Mouse (Mus musculus) limb, embryonic 11.5 days (tissue): Measurements from ENCODE around the gene Magi2. TPM values are rescaled to one million over a fixed set of nuclear protein-coding genes. Genes with fewer than 3 reads are reported as not detected.

Source experiments
- ATAC-seq: fragments of 200-750 bp; cut with Nextera tagmentation; 2 replicates; pipeline ENCODE4 v1.8.0; 2017; ENCODE audit warnings: low read depth; ENCODE audit not compliant: insufficient number of reproducible peaks, low FRiP score, low TSS enrichment
- DNase-seq: peaks from one replicate; pipeline ENCODE4 v3.0.0-alpha.2; 2015; ENCODE audit warnings: low spot score
- H3K27ac ChIP-seq: fragments of 300-500 bp; sonication (generic); replicated peaks from 2 replicates; pipeline ENCODE4 v1.5.1; 2014; ENCODE audit warnings: low read depth, mild to moderate bottlenecking, low read length
- H3K27me3 ChIP-seq: fragments of 300-500 bp; sonication (generic); 2 replicates; pipeline ENCODE4 v1.6.1; 2014; ENCODE audit warnings: mild to moderate bottlenecking, low read length, mixed read lengths; ENCODE audit not compliant: control insufficient read depth, insufficient read depth
- H3K36me3 ChIP-seq: fragments of 300-500 bp; sonication (generic); 2 replicates; pipeline ENCODE4 v1.6.1; 2014; ENCODE audit warnings: mild to moderate bottlenecking, low read length, moderate library complexity, mixed read lengths; ENCODE audit not compliant: control insufficient read depth, insufficient read depth
- H3K4me1 ChIP-seq: fragments of 300-500 bp; sonication (generic); 2 replicates; pipeline ENCODE4 v1.6.1; 2014; ENCODE audit warnings: low read length, mixed read lengths; ENCODE audit not compliant: control insufficient read depth, insufficient read depth
- H3K4me2 ChIP-seq: fragments of 300-500 bp; sonication (generic); 2 replicates; pipeline ENCODE4 v1.6.1; 2014; ENCODE audit warnings: low read depth, mild to moderate bottlenecking, moderate library complexity; ENCODE audit not compliant: severe bottlenecking
- H3K4me3 ChIP-seq: fragments of 300-500 bp; sonication (generic); 2 replicates; pipeline ENCODE4 v1.5.1; 2014; ENCODE audit warnings: low read depth, low read length
- H3K9ac ChIP-seq: fragments of 300-500 bp; sonication (generic); 2 replicates; pipeline ENCODE4 v1.6.1; 2014; ENCODE audit warnings: mild to moderate bottlenecking, low read length
- H3K9me3 ChIP-seq: fragments of 300-500 bp; sonication (generic); 2 replicates; pipeline ENCODE4 v1.6.1; 2016; ENCODE audit warnings: low read length; ENCODE audit not compliant: control insufficient read depth
- WGBS: fragments of 180-500 bp; shearing (Covaris S2); extraction: QIAGEN DNeasy Blood & Tissue Kit; methylation state at CpG from one replicate; pipeline ENCODE4 v1.1.7; 2014; 5-methylcytosine and 5-hydroxymethylcytosine counted together
- polyA plus RNA-seq: library from polyadenylated mRNA; unstranded; fragments of >200 nt; fragmentation: Nextera tagmentation; extraction: Ambion mirVana; gene quantifications from 2 replicates; pipeline ENCODE4 v1.2.1, GENCODE M21; 2014

The Magi2 gene
- polyA plus RNA-seq, 1 experiment from 2014 or later: 2.8 TPM

- H3K36me3 ChIP-seq: no peaks in the 10 kb centered on the region
- no peak overlapping the region for H3K4me2 ChIP-seq
- no peaks in the 10 kb centered on the region for H3K27me3 ChIP-seq
- no peak overlapping the region for H3K9ac ChIP-seq
- H3K9me3 ChIP-seq: no peaks in the 10 kb centered on the region
- H3K27ac ChIP-seq: no peak overlapping the region
- ATAC-seq: peak; percentile 87
- 0 out of 2 replicates have a peak, but pooled peaks cover 8% of the 10 kb centered on the region for H3K4me1 ChIP-seq
- WGBS: 12% methylated on average over 7 of the region's 7 CpGs
- H3K4me3 ChIP-seq: no peak overlapping the region
- peak; percentile 71 for DNase-seq
Observed at GRCm38 (mm10) chr5:20603756-20604469, 1377.1 kb downstream of the Magi2 start.

GRCm38 (mm10) chr5:20606497-20606896, 1379.7 kb downstream of the Magi2 start:
- Histone ChIP-seq H3K4me3 (no peak overlapping the region), H3K4me2 (no peak overlapping the region), H3K36me3 (no peaks in the 10 kb centered on the region), H3K27ac (no peak overlapping the region), H3K9ac (no peak overlapping the region), H3K4me1 (0 out of 2 replicates have a peak, but pooled peaks cover 5% of the 10 kb centered on the region), H3K9me3 (no peaks in the 10 kb centered on the region), H3K27me3 (no peaks in the 10 kb centered on the region)
- 90% methylated on average over 5 of the region's 5 CpGs for WGBS
- DNase-seq (no peak), ATAC-seq (no peak)

- no peak overlapping the region for H3K27ac ChIP-seq
- WGBS: 65% methylated on average over 1 of the region's 1 CpGs
- DNase-seq (no peak), ATAC-seq (no peak)
- no peaks in the 10 kb centered on the region for H3K36me3 ChIP-seq
- no peaks in the 10 kb centered on the region for H3K9me3 ChIP-seq
- no peak overlapping the region for H3K4me3 ChIP-seq
- H3K27me3 ChIP-seq: no peaks in the 10 kb centered on the region
- no peak overlapping the region for H3K9ac ChIP-seq
- no peak overlapping the region for H3K4me2 ChIP-seq
- H3K4me1 ChIP-seq: 0 out of 2 replicates have a peak, but pooled peaks cover 4% of the 10 kb centered on the region
Observed at GRCm38 (mm10) chr5:20607503-20607902, 1380.7 kb downstream of the Magi2 start.

GRCm38 (mm10) chr5:20609206-20609935, 1382.5 kb downstream of the Magi2 start:
- 87% methylated on average over 12 of the region's 12 CpGs for WGBS
- H3K27me3 ChIP-seq: no peaks in the 10 kb centered on the region
- H3K36me3 ChIP-seq: no peaks in the 10 kb centered on the region
- peak; percentile 46 for ATAC-seq
- H3K9me3 ChIP-seq: no peaks in the 10 kb centered on the region
- no peaks in the 10 kb centered on the region for H3K4me1 ChIP-seq
- H3K9ac ChIP-seq: no peak overlapping the region
- H3K27ac ChIP-seq: no peak overlapping the region
- no peak overlapping the region for H3K4me3 ChIP-seq
- no peak overlapping the region for H3K4me2 ChIP-seq
- no peak for DNase-seq

- H3K4me2 ChIP-seq: no peak overlapping the region
- no peak for ATAC-seq
- no peaks in the 10 kb centered on the region for H3K4me1 ChIP-seq
- no peak overlapping the region for H3K4me3 ChIP-seq
- no peak overlapping the region for H3K9ac ChIP-seq
- no peak for DNase-seq
- H3K27ac ChIP-seq: no peak overlapping the region
- H3K9me3 ChIP-seq: no peaks in the 10 kb centered on the region
- H3K27me3 ChIP-seq: no peaks in the 10 kb centered on the region
- H3K36me3 ChIP-seq: no peaks in the 10 kb centered on the region
- WGBS: 89% methylated on average over 2 of the region's 2 CpGs
Observed at GRCm38 (mm10) chr5:20610640-20611039, 1383.8 kb downstream of the Magi2 start.

GRCm38 (mm10) chr5:20612616-20613015, 1385.8 kb downstream of the Magi2 start:
- Histone ChIP-seq H3K4me3 (no peak overlapping the region), H3K36me3 (no peaks in the 10 kb centered on the region), H3K9ac (no peak overlapping the region), H3K4me2 (no peak overlapping the region), H3K27me3 (no peaks in the 10 kb centered on the region), H3K4me1 (no peaks in the 10 kb centered on the region), H3K9me3 (no peaks in the 10 kb centered on the region), H3K27ac (no peak overlapping the region)
- 92% methylated on average over 9 of the region's 9 CpGs for WGBS
- no peak for DNase-seq
- ATAC-seq: no peak

- ATAC-seq (no peak), DNase-seq (no peak)
Observed at GRCm38 (mm10) chr5:20614891-20615290, 1388.1 kb downstream of the Magi2 start.

GRCm38 (mm10) chr5:20620596-20621511, 1394.0 kb downstream of the Magi2 start:
- no peaks in the 10 kb centered on the region for H3K27me3 ChIP-seq
- ATAC-seq: no peak
- H3K4me2 ChIP-seq: no peak overlapping the region
- H3K4me3 ChIP-seq: no peak overlapping the region
- no peak for DNase-seq
- H3K9ac ChIP-seq: no peak overlapping the region
- no peak overlapping the region for H3K27ac ChIP-seq
- no peaks in the 10 kb centered on the region for H3K9me3 ChIP-seq
- H3K4me1 ChIP-seq: no peaks in the 10 kb centered on the region
- WGBS: 88% methylated on average over 7 of the region's 7 CpGs
- H3K36me3 ChIP-seq: no peaks in the 10 kb centered on the region

More at GRCm38 (mm10) chr5:20614891-20615290, 1388.1 kb downstream of the Magi2 start:
- no peaks in the 10 kb centered on the region for H3K4me1 ChIP-seq
- H3K4me3 ChIP-seq: no peak overlapping the region
- no peak overlapping the region for H3K9ac ChIP-seq
- WGBS: 91% methylated on average over 4 of the region's 4 CpGs
- no peak overlapping the region for H3K4me2 ChIP-seq
- no peaks in the 10 kb centered on the region for H3K9me3 ChIP-seq
- H3K36me3 ChIP-seq: no peaks in the 10 kb centered on the region
- H3K27ac ChIP-seq: no peak overlapping the region
- no peaks in the 10 kb centered on the region for H3K27me3 ChIP-seq
